Comparison of ENCODE assay signal across 23 mouse cellular contexts in genomic region chr14:78566431-78566830, GRCm38 (mm10). TPM values are rescaled to one million over a fixed set of nuclear protein-coding genes. Genes with fewer than 3 reads are reported as not detected.
DNase-seq lines count a peak whose midpoint lies in the region; ATAC-seq lines count a peak whose summit lies in the region.
"Had no signal": no experiment of that assay in that cellular context is flagged by ENCODE, and none has a peak within 500 bp of the region (broad histone marks: within the 10 kb centered on the region; RNA-seq: fewer than 3 reads in every experiment).

No protein-coding gene starts in this region.

- H3K4me1 ChIP-seq in hindbrain, embryonic 16.5 days (ENCODE audit: control insufficient read depth, insufficient read depth, low read depth, low read length): no peaks in the 10 kb centered on the region
- H3K4me1 ChIP-seq: embryonic facial prominence, embryonic 13.5 days; embryonic facial prominence, embryonic 15.5 days; forebrain, embryonic 10.5 days had no signal

- no peak overlapping the region for H3K9ac ChIP-seq in hindbrain, embryonic 16.5 days (ENCODE audit: low read depth, low read length)
- H3K9ac ChIP-seq: embryonic facial prominence, embryonic 13.5 days; embryonic facial prominence, embryonic 15.5 days; forebrain, embryonic 12.5 days had no signal

- no peaks in the 10 kb centered on the region for H3K9me3 ChIP-seq in hindbrain, embryonic 16.5 days (ENCODE audit: control insufficient read depth, low read length)
- H3K9me3 ChIP-seq: embryonic facial prominence, embryonic 13.5 days; embryonic facial prominence, embryonic 15.5 days; forebrain, embryonic 10.5 days; forebrain, embryonic 12.5 days had no signal

- H3K36me3 ChIP-seq in splenic B cell, adult 2 months (ENCODE audit: control insufficient read depth, insufficient read depth, low read length, poor library complexity, severe bottlenecking): no peaks in the 10 kb centered on the region; the same call in 1 of the 2 replicates
- peaks cover 9% of the 10 kb centered on the region; the same call in 1 of the 2 replicates for H3K36me3 ChIP-seq in hindbrain, embryonic 16.5 days (ENCODE audit: control insufficient read depth, insufficient read depth, low read length)
- H3K36me3 ChIP-seq: embryonic facial prominence, embryonic 13.5 days; embryonic facial prominence, embryonic 15.5 days; forebrain, embryonic 10.5 days; forebrain, embryonic 12.5 days; G1E had no signal

- no peak overlapping the region for H3K4me2 ChIP-seq in hindbrain, embryonic 16.5 days (ENCODE audit: low read length)
- H3K4me2 ChIP-seq: embryonic facial prominence, embryonic 13.5 days; embryonic facial prominence, embryonic 15.5 days; forebrain, embryonic 12.5 days had no signal

- no peak overlapping the region for H3K4me3 ChIP-seq in hindbrain, embryonic 16.5 days (ENCODE audit: low read length)
- H3K4me3 ChIP-seq: embryonic facial prominence, embryonic 13.5 days; embryonic facial prominence, embryonic 15.5 days; erythroblast, embryonic 14.5 days; forebrain, embryonic 10.5 days; forebrain, embryonic 12.5 days had no signal

- peak; percentile 80 for DNase-seq in A20 (ENCODE audit: low read depth, low spot score)
- peak; percentile 20 for DNase-seq in Muller cell, postnatal 12 days (ENCODE audit: inconsistent ontology term)
- DNase-seq in splenic B cell, adult 2 months (ENCODE audit: low read depth, low spot score): peak; percentile 36
- DNase-seq in gastrocnemius, postnatal 4 days (ENCODE audit: low spot score in 2 of 2): no peak
- no peak for DNase-seq in spleen, postnatal 10 days (ENCODE audit: low spot score in 2 of 2)
- DNase-seq: adrenal gland, adult 2 months; adrenal gland, postnatal 14 days; adrenal gland, postnatal 36 days; cerebellum, adult 18-20 months; cerebellum, adult 8-10 months; cerebellum, adult 9-11 months; cerebellum, postnatal 14 days; cerebellum, postnatal 36 days; embryo, embryonic 11 days had no signal

- no peak overlapping the region for H3K27ac ChIP-seq in hindbrain, embryonic 16.5 days (ENCODE audit: low read depth, low read length)
- H3K27ac ChIP-seq: embryonic facial prominence, embryonic 13.5 days; embryonic facial prominence, embryonic 15.5 days; forebrain, embryonic 10.5 days; forebrain, embryonic 12.5 days had no signal

- ATAC-seq in hindbrain, embryonic 16.5 days: no peak
- ATAC-seq: forebrain, embryonic 14.5 days; forebrain, embryonic 16.5 days had no signal

- no peaks in the 10 kb centered on the region for H3K27me3 ChIP-seq in splenic B cell, adult 2 months (ENCODE audit: control insufficient read depth, insufficient read depth, low read length, poor library complexity, severe bottlenecking)
- no peaks in the 10 kb centered on the region for H3K27me3 ChIP-seq in hindbrain, embryonic 16.5 days (replicated peaks; ENCODE audit: control insufficient read depth, insufficient read depth, low read length)
- H3K27me3 ChIP-seq: embryonic facial prominence, embryonic 13.5 days; embryonic facial prominence, embryonic 15.5 days; forebrain, embryonic 12.5 days had no signal

- WGBS in hindbrain, embryonic 16.5 days: 62% methylated on average over 4 of the region's 4 CpGs

RNA-seq across cellular contexts. Expression of gene Akap11, which starts 29.8 kb away (rescaled TPM):
- total RNA-seq in gastrocnemius, postnatal 4 days (2021): 10 to 100 TPM; 43.4 to 51.8 TPM
- polyA plus RNA-seq in hindbrain, embryonic 16.5 days (2015; fragmentation: Nextera tagmentation; extraction: Ambion mirVana): 32.1 and 33.8 TPM in 2 replicates

Comparison
In these comparisons a context has a peak if more than half of its experiments do, and no peak if none do; other contexts are left out.
1. DNase-seq: peak in A20 (single experiment), Muller cell, postnatal 12 days (single experiment) and splenic B cell, adult 2 months (single experiment); none in gastrocnemius, postnatal 4 days (0 of 2) and spleen, postnatal 10 days (0 of 2).